8 mouse cellular contexts compared by ENCODE assay signal in the genomic region with DNA sequence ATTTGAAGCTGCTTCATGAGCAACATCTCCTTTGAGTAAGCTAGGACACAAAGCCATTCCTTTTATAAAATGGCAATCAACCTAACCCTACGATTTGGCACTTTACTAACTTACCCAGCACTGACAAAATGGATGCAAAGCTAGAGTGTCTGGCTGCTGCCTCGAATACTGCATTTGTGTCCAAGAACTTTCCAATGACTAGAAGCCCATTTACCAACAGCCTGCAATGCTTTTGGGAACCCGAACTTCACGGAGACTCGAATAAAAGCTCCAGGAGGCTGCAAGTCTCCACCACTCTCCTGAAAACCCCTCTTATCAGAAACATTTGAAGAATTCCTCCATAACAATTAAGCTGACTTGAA. TPM values are rescaled to one million over a fixed set of nuclear protein-coding genes. Genes with fewer than 3 reads are reported as not detected.
DNase-seq lines count a peak whose midpoint lies in the region; ATAC-seq and TF ChIP-seq lines count a peak whose summit lies in the region.

No protein-coding gene starts in this region.

- peak overlapping the region; percentile 68 for H3K4me2 ChIP-seq in kidney, postnatal 0 days (ENCODE audit: low read length)
- peak overlapping the region; percentile 81 for H3K4me2 ChIP-seq in forebrain, embryonic 15.5 days (replicated peaks)
- H3K4me2 ChIP-seq in liver, embryonic 16.5 days (ENCODE audit: low read depth, low read length) = peak overlapping the region; percentile 92

- H3K27me3 ChIP-seq in kidney, postnatal 0 days (ENCODE audit: insufficient read depth, low read length) = no peaks in the 10 kb centered on the region
- no peaks in the 10 kb centered on the region for H3K27me3 ChIP-seq in forebrain, embryonic 15.5 days
- no peaks in the 10 kb centered on the region for H3K27me3 ChIP-seq in liver, embryonic 16.5 days (ENCODE audit: control insufficient read depth, insufficient read depth, low read depth, low read length)

- H3K9me3 ChIP-seq in kidney, postnatal 0 days (replicated peaks; ENCODE audit: low read length) = no peaks in the 10 kb centered on the region
- no peaks in the 10 kb centered on the region for H3K9me3 ChIP-seq in forebrain, embryonic 15.5 days
- no peaks in the 10 kb centered on the region for H3K9me3 ChIP-seq in liver, embryonic 16.5 days (replicated peaks; ENCODE audit: control insufficient read depth, low read length)

- H3K4me1 ChIP-seq in kidney, postnatal 0 days (replicated peaks; ENCODE audit: insufficient read depth, low read length) = peaks cover 8% of the 10 kb centered on the region; the same call in 1 of the 2 replicates
- peaks cover 32% of the 10 kb centered on the region for H3K4me1 ChIP-seq in forebrain, embryonic 15.5 days
- H3K4me1 ChIP-seq in liver, embryonic 16.5 days (ENCODE audit: control insufficient read depth, low read depth, low read length) = peaks cover 27% of the 10 kb centered on the region

- peak overlapping the region; percentile 99 for H3K9ac ChIP-seq in kidney, postnatal 0 days (ENCODE audit: low read depth, low read length)
- H3K9ac ChIP-seq in forebrain, embryonic 15.5 days (replicated peaks) = peak overlapping the region; percentile 95
- H3K9ac ChIP-seq in liver, embryonic 16.5 days (ENCODE audit: low read depth, low read length) = peak overlapping the region; percentile 97

- TF ChIP-seq CTCF in kidney, postnatal 0 days (IDR thresholded peaks at IDR 0.05; ENCODE audit: low read depth) = no peak

- peak overlapping the region; percentile 99 for H3K27ac ChIP-seq in kidney, postnatal 0 days
- H3K27ac ChIP-seq in forebrain, embryonic 15.5 days (replicated peaks) = peak overlapping the region; percentile 99
- H3K27ac ChIP-seq in liver, embryonic 16.5 days (ENCODE audit: low read length) = peak overlapping the region; percentile 93

- peak; percentile 36 for DNase-seq in kidney, postnatal 0 days (ENCODE audit: low spot score)
- DNase-seq in kidney, adult 9 months = no peak
- DNase-seq in ZHBTc4 (ENCODE audit: low read depth, low spot score) = peak; percentile 20
- no peak for DNase-seq in thymus, postnatal 36 days
- no peak for DNase-seq in spleen, adult 18-20 months

- no peaks in the 10 kb centered on the region for H3K36me3 ChIP-seq in kidney, postnatal 0 days (ENCODE audit: insufficient read depth, low read length)
- H3K36me3 ChIP-seq in forebrain, embryonic 15.5 days = no peaks in the 10 kb centered on the region
- H3K36me3 ChIP-seq in liver, embryonic 16.5 days (ENCODE audit: control insufficient read depth, insufficient read depth) = no peaks in the 10 kb centered on the region; the same call in 1 of the 2 replicates

- no peak for ATAC-seq in kidney, postnatal 0 days (replicated peaks; ENCODE audit: low FRiP score, low read depth)
- ATAC-seq in forebrain, embryonic 15.5 days (replicated peaks) = no peak
- no peak for ATAC-seq in liver, embryonic 16.5 days (ENCODE audit: low read depth)
- ATAC-seq in inflammation-experienced regulatory T-cells, adult 6 months = no peak

- H3K4me3 ChIP-seq in kidney, postnatal 0 days (replicated peaks; ENCODE audit: low read depth, low read length) = peak overlapping the region; percentile 98
- H3K4me3 ChIP-seq in forebrain, embryonic 15.5 days = peak overlapping the region; percentile 97
- H3K4me3 ChIP-seq in liver, embryonic 16.5 days (ENCODE audit: low read depth, low read length) = peak overlapping the region; percentile 94

- WGBS in kidney, postnatal 0 days = 1% methylated on average over 5 of the region's 5 CpGs
- WGBS in forebrain, embryonic 15.5 days = 1% methylated on average over 5 of the region's 5 CpGs
- under 1% methylated on average over 5 of the region's 5 CpGs for WGBS in liver, embryonic 16.5 days (ENCODE audit: insufficient replicate concordance)

RNA-seq across cellular contexts. Expression of a gene that starts 1.4 kb away (rescaled TPM):
- 20.4 and 20.9 TPM in 2 replicates for polyA plus RNA-seq in kidney, postnatal 0 days (2015; fragmentation: Nextera tagmentation; extraction: Ambion mirVana)
- 15.3 and 15.5 TPM in 2 replicates for polyA plus RNA-seq in forebrain, embryonic 15.5 days (2015; fragmentation: Nextera tagmentation; extraction: Ambion mirVana)
- polyA plus RNA-seq in liver, embryonic 16.5 days (2015; fragmentation: Nextera tagmentation; extraction: Ambion mirVana) = 8.3 and 8.4 TPM in 2 replicates
- 10 to 100 TPM; 36.0 to 41.6 (median 40.0) TPM for polyA plus RNA-seq in inflammation-experienced regulatory T-cells, adult 6 months (2017; shearing (Covaris generic))

Comparison
In these comparisons a context has a peak if more than half of its experiments do, and no peak if none do; other contexts are left out.
1. DNase-seq: peak in kidney, postnatal 0 days (single experiment) and ZHBTc4 (single experiment); none in kidney, adult 9 months (single experiment), thymus, postnatal 36 days (0 of 2) and spleen, adult 18-20 months (0 of 2).
2. Peak in every context shown above with its lines, with median percentiles within 50 percentile points of each other: H3K27ac ChIP-seq, H3K4me2 ChIP-seq, H3K4me3 ChIP-seq and H3K9ac ChIP-seq.